Mouse (Mus musculus): Measurements from ENCODE around the gene Tmprss11d. TPM values are rescaled to one million over a fixed set of nuclear protein-coding genes. Genes with fewer than 3 reads are reported as not detected.

The Tmprss11d gene
- polyA plus RNA-seq (2015; fragmentation: Nextera tagmentation; extraction: Ambion mirVana) = not detected in 2 replicates

GRCm38 (mm10) chr5:86373320-86373719 is at the start of gene Tmprss11d:
Gene Tmprss11d, minus strand, starts transcription at chr5:86373420.

GRCm38 (mm10) chr5:86289208-86289607 is 84.0 kb downstream of the Tmprss11d start, which contains the start of gene Tmprss11c:
Gene Tmprss11c, minus strand, starts transcription at chr5:86289308.

Other genes starting within 250 kb of the Tmprss11d start
- 4.5 and 6.0 TPM in 2 replicates for gene Uba6, start 200.6 kb downstream of the Tmprss11d start, polyA plus RNA-seq (2015; fragmentation: Nextera tagmentation; extraction: Ambion mirVana)
- gene Gnrhr, start 175.5 kb downstream of the Tmprss11d start, polyA plus RNA-seq (2015; fragmentation: Nextera tagmentation; extraction: Ambion mirVana) = 0.44 and 1.2 TPM in 2 replicates
- gene Tmprss11c, start 84.1 kb downstream of the Tmprss11d start, polyA plus RNA-seq (2015; fragmentation: Nextera tagmentation; extraction: Ambion mirVana) = not detected in 2 replicates
- gene Tmprss11a, start 95.6 kb upstream of the Tmprss11d start, polyA plus RNA-seq (2015; fragmentation: Nextera tagmentation; extraction: Ambion mirVana) = not detected in 2 replicates
- not detected in 2 replicates for gene Tmprss11g, start 145.2 kb upstream of the Tmprss11d start, polyA plus RNA-seq (2015; fragmentation: Nextera tagmentation; extraction: Ambion mirVana)